Mouse (Mus musculus) left cerebral cortex, postnatal 25 days (tissue): ENCODE measurements around the gene Tmem63c. TPM values are rescaled to one million over a fixed set of nuclear protein-coding genes. Genes with fewer than 3 reads are reported as not detected.

Experiments used
- DNase-seq, 2 experiments: peaks; one replicate each; pipeline ENCODE4 v3.0.0; 2022; ENCODE audit warnings: low spot score in 2 of 2, mixed read lengths in 1 of 2
- intact Hi-C: fragments of 180-260 bp; cut with DNase I; formaldehyde crosslinking; loops from one replicate; pipeline ENCODE4 v1.15.1; 2025
- total RNA-seq, 2 experiments: library from RNA; stranded (reverse); gene quantifications; 2 replicates each; pipeline ENCODE4 v1.2.3; 2021

The Tmem63c gene
- 10 to 100 TPM; 42.0 to 45.8 TPM for total RNA-seq

DNA sequence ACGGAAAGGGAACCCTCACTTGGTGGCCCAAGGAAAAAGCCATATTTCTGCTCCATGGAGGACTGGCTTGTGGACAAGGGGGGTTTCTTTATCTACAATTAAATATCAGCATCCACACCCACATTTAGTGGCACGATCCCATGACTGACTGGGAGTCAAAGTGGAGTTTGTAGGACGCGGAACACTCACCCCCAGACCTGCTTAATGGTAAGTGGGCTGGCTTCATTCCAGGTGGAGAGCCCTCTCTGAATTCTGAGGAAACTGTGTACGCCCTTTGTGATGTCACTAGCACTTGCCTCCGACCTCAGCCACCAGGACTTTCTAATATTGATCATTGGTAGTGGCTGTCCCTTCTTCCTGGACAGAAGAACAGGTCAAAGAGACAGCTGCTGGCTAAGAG, at the start of gene Tmem63c:
Gene Tmem63c, plus strand, starts transcription at position 301 of the 400 bp plus-strand sequence.
- no peak for DNase-seq
- intact Hi-C loops, result no loop called here

DNA sequence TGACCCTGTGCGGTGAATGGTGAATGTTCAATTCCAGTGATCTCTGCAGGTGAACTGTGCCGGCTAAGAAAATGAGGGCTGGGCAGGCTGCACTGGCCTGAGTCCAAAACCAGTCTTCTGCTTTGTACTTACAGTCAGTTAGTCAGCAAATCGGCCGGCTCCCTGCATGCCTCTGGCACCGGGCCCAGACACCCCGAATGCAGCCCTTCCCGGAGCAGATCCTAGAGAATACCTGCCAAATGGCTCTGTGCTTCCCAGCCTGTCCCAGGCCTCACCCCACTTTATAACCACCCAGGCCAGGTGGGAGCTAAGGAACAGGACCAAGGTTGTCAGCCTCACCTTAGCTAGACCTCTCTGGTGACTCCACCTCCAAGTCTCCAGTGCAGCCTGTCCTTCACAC, 47.9 kb upstream of the Tmem63c start:
- intact Hi-C loops, result no loop called here
- DNase-seq, result peak; percentile 59 to 70

DNA sequence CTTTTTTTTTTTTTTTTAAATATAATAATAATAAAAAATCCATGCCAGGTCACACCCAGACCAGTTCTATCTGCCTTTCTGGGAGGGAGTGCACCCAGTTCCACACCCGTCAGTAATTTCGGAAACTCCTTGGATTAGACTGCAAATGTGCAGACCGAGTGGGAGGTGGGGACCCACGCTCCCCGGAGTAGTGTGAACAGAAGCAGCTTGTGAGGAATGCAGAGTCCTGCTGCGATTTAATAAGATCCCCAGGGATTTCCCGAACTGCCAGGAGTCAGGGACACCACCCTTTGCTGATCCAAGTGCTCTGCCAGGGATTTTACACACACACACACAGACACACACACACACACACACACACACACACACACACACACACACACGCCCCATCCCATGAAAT, 47.4 kb upstream of the Tmem63c start:
- intact Hi-C loops, result loop anchor here (2.0 kb wide), 1 partner anchor 27 kb away; the partner anchor contains the start of gene Cipc
- peak; percentile 71 to 89 for DNase-seq

DNA sequence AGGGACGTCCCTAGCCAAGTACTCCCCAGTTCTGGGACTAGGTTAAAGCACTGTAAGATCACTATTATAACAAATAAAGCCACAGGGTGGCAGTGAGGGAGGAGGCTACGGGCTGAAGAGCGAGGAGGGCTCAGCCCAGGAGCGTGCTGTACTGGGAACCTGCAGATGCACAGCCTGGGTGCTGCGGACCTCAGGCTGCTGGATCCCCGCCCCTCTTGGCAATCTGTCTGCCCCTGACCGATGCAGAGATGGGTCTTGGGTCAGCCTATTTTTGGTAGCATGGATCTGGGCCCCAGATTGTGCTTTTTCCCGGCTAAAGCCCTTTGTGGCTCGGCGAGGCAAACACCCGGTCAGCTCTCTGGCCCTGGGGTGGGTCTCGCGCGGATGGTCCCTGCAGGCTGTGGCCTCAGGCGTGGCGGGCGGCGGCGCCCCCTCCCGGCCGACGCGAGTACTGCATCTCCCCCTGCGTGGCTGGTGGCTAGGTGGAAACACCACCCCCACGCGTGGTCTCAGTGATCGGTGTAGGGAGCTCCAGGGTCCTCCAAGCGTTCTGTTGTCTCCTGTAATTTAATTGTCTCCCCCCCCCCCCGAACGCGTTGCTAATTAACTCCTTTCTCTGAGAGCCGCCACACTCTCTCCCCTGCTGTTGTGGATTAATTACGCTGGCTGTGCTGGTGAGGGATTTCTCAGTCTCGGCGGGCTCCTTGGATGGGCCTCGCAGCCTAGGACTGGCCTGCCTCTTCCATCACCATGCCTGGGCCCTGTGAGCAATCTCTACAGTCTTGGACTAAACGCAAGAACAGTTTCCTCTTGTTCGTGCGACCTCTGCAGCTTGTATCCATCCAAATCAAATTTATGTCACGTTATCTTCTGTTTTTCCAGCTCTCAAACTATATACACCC, 46.5 kb upstream of the Tmem63c start:
- intact Hi-C loops, result loop anchor here (2.0 kb wide), 1 partner anchor 28 kb away; the partner anchor contains the start of gene Cipc
- peak; percentile 64 to 66 for DNase-seq

DNA sequence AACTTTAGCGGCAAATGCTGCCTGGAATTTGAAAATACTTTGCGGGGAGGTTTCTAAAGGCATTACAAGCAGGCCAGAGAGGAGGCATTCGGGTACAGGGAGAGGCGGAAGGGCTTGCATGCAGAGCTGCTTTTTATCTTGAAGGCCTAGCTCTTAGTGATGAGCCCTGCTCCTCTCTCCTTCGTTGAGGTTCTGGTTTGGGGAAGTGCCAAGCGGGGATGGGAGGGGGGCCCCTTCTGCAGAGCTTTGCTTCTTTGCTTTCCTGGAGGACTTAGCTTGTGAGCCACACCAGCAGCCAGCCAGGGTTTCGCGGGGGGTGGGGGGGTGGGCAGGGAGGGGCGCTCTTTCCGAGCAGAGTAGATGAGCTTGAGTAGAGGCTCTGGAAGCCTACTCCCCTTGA, 45.4 kb upstream of the Tmem63c start:
- intact Hi-C loops, result loop anchor here (2.0 kb wide), 1 partner anchor 29 kb away; the partner anchor contains the start of gene Cipc
- DNase-seq, result no peak

DNA sequence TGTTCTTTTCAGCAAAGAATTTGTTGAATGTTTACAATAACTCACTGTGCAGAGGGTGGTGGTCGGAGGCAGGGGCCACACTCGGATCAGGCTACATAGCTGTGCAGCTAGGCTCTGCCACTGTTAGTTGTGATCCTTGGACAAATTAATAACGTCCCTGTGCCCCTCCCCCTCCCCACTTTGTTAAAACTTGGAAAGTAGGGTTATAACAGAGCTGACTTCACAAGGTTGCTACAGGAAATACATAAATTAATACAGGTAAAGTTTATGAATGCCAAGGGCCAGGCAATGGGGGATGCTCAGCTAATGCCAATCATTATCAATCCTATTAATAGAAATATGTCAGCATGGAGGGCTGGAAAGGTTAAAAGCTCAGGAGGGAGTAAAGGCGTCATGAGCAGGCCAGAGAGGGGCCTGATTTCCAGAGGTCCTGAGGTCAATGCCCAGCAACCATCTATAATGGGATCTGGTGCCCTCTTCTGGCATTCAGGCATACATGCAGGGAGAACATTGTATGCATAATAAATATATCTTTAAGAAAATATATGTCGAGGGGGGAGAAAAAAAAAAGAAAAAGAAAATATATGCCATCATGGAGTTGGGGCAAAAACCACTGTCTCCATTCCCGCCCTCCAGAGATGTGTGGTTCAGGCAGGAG, 44.5 kb upstream of the Tmem63c start:
- DNase-seq, result no peak
- intact Hi-C loops, result no loop called here

DNA sequence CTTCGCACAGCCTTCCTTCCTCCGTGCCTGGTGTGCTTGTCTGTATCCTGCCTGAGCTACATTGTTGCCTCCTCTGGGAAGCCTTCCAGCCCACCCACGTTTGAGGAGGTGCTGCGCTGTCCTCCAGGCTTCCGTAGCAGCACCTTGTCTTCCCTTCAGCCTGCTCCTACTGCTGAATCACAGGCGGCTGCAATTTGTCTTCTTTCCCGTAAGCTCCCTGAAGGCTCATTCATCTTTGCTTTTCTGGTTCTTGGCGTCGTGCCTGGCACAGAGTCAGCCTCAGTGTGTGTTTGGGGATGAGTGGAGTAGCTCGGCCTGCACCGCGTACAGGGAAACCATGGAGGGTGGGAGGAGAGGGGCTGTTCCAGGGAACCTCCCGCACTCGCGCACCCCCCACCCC, 43.3 kb upstream of the Tmem63c start:
- intact Hi-C loops, result no loop called here
- peak; percentile 80 to 96 for DNase-seq

DNA sequence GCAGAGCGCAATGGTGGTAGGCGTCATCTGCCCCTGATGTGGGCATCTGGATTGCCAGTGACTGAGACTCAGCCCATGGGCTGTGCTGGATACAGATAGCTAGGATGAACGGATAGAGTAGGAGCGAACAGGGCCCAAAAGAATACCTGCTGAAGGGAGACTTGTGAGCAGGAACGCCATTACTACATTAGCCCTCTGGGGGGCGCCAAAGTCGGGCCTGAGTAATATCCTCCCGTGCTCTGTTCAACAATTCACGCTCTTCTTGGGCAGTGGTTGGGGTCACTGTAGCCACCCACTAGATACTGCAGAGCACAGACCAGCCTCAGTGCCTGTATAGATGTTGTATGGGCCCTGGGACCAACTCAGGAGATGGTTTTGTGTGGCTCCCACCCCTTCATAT, 40.0 kb upstream of the Tmem63c start:
- DNase-seq, result no peak
- intact Hi-C loops, result loop anchor here (5.0 kb wide), 1 partner anchor 71 kb away; no protein-coding TSS in a partner anchor

DNA sequence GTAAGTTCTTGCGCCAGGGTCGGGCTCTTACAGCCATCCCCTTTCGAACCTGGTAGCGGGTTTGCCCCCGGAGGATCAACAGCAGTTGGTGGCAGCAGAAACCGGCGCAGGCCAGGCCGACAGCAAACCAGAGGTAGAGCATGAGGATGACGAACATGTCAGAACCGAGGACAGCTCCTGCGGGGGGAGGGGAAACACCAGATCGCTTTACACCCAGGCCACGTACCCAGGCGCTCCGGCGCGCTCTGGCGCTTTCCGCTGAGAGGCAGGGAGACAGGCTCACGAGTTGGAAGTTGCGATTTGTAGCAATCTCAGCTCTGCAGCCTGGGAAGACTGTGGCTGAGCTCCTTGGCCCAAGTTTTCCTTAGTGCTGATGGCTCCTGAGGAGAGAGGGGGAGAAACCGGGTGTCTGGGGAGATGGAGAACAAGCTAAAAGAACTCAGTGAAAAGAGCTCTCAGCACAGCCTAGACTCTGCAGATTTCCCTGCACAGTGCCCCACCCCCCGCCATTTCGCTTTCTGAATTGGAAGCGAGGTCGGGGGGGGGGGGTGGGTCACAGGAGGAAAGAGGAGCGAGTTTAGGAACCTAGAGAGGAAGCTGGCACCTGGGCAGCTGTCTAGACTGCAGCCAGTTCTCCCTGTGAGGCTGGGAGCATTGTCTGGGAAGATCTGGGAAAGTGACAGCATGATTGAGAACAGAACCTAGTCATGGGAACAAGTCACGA, 37.5 kb upstream of the Tmem63c start:
- intact Hi-C loops, result loop anchor here (5.0 kb wide), 1 partner anchor 69 kb away; no protein-coding TSS in a partner anchor
- peak; percentile 59 to 70 for DNase-seq

DNA sequence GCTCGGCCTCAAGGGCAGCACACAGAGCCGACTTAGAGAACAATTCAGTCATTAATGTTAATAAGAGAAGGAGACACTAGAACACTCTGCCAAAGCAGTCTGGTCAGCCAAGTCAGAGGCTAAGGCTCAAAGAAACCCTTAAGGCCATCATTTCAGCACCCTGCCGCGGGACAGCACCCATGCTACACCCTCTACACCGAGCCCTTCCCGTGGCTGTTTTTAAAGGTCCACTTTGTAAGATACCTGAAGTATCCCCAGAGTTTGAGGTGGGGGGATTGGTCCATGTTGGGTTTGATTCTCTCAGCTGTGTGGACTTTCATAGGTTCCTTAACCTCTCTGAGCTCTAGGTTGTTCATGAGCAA, 37.0 kb upstream of the Tmem63c start:
- intact Hi-C loops, result loop anchor here (5.0 kb wide), 1 partner anchor 68 kb away; no protein-coding TSS in a partner anchor

DNA sequence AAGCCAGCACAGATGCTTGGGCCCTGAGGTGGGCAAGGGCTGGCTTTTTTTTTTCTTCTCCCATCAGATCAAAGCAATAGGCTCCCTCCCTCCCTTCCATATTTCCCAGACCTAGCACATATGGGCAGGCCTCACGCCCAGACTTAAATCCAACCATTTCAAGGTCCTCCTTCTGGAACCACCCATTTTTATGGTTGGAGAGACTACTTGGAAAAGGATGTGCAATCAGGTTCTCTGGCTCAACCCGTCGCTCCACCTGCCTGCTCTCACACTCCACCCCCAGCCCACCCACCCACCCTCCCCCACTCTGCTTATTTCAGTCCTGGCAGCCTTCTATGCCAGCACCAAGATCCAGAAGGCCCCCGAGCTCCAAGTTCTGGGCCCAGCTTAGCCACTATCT, 34.6 kb upstream of the Tmem63c start:
- intact Hi-C loops, result loop anchor here (2.0 kb wide), 1 partner anchor 54 kb away; no protein-coding TSS in a partner anchor
- peak in 1 of 2 experiments; percentile 75 for DNase-seq

More for the DNA sequence above, 37.0 kb upstream of the Tmem63c start:
- no peak for DNase-seq

DNA sequence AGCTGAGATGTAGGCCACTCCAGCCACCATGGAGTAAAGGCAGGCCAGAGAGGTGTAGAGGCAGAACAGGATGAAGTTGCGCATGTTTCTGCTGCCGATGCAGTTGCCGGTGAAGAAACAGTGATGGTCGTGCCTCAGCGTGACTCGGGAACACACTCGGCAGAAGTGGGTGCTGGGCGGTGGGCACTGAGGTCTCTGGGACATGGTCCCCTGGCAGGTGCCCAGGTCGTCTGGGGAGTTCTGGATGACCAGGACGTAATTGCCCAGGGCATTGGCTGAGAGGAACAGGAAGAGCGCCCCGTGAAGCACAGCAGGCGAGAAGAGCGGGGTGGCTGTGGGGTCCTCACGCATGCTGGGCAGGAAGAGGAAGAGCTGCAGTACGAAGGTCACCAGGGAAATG, 32.9 kb upstream of the Tmem63c start:
- intact Hi-C loops, result no loop called here
- no peak for DNase-seq

DNA sequence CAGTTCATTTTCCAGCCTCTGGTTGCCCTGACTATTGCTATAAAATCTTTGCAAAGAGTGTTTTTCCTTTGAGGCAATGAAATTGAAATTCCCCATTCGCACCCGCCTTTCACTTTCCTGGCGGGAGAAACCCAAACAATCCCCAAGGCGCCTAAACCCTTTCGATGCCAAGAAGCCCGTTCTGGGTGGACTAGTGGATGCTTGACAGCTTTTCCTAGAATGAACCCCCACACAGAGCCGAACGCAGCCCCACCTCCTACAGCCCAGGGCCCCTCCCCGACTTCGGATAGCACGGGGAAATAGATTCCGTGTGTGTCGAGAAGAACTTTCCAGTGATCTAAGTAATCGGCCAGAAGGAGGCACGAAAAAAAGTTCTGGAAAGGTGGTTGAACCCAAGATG, 31.8 kb upstream of the Tmem63c start:
- intact Hi-C loops, result no loop called here
- peak in 1 of 2 experiments; percentile 57 for DNase-seq

DNA sequence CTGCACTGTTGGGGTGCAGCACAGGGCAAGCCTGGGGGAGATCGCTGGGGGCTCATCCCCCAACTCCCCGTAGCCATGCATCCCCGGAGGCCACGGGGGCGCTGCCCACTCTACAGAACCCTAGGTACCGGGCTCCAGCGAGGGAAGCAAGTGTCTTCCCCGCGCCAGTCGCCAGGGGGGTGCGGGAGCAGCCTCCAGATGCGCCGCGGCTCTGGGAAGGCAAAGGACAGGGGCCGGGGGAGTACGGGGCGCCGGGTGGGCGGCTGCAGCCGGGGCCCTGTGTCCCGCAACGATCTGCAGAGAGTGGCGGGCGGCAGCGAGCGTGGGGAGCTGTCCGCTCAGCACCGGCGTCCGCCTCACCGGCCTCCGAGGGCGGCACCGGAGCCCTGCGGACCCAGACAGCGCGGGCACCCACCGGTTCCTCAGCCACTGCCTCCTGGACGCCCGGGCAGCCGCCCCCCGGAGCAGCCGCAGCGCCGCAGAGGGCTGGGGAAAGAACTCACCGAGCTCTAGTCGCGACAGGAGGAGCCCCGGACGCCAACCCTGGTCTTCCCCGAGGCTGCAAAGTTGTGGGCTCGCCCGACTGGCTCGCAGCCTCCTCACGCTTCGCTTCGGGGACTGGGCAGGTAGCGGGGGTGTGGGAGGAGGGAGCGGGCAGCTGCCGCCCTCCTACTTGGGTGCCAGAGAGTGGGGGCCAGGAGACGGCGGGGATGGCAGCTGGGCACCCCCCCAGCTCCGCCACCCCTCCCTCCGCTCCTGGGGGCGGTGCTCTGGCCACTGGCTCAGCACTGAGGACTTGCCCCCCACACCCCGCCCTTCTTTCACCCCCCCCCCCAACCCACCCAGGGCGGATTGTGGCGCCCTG, 31.0 kb upstream of the Tmem63c start, which contains the start of gene Zdhhc22:
Gene Zdhhc22, minus strand, starts transcription at position 541 of the 865 bp plus-strand sequence.
- intact Hi-C loops, result loop anchor here (1.0 kb wide), 1 partner anchor 43 kb away; the partner anchor contains the start of gene Cipc

DNA sequence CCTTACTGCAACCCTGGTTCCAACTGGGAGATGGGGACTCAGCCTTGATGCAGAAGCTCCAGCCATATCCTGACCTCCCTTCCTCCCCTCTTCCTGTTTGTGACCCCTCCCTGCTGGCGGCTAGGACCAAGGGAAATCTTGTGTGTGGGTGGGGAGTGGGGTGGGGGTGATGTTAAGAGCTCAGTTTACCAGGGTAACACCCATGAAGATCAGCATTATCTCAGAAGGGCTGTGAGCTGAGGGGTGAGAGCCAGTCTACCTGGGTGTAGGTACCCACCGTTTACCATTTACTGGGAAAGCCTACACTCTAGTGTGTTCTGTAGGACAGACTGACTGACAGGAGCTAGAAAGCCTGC, 30.4 kb upstream of the Tmem63c start:
- no peak for DNase-seq
- intact Hi-C loops, result loop anchor here (1.0 kb wide), 1 partner anchor 43 kb away; the partner anchor contains the start of gene Cipc

More for the DNA sequence above, 31.0 kb upstream of the Tmem63c start, which contains the start of gene Zdhhc22:
- no peak for DNase-seq

DNA sequence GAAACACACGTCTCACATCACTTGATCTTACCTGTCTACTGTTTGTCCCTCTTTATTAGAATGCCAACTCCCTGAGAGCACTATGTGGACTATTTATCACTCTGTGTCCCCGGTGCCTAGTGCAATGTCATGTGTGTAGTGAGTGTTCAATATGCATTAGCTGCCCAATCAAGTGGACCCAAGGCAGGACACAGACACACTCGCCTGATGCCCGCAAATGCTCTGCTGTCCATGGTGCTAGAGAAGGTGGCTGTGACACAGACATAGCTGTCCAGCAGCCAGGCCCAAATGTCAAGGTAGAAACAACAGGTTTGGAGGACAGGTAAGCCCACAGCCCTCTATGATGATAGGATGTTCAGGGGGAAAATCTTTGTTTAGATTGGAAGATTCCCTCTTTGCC, 27.0 kb upstream of the Tmem63c start:
- DNase-seq, result no peak
- intact Hi-C loops, result no loop called here

DNA sequence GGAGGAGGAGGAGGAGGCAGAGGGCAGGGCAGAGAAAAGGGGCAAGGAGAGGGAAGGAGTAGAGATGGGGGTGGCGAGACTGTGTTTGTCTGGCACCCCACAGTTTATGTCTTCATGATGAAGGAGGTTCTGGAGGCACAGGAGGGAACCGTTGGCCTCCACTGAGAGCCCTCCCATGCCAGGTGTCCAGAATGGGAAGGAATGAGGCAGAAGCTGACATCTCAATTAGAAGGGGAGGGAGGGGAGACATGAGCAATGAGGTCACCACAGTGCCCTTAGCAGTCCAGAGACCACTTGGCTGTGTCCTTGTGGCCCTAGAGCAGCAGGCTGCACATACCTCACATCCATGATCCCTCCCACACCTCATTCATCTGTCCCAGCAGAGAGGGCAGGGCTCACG, 26.4 kb upstream of the Tmem63c start:
- DNase-seq, result no peak
- intact Hi-C loops, result no loop called here

DNA sequence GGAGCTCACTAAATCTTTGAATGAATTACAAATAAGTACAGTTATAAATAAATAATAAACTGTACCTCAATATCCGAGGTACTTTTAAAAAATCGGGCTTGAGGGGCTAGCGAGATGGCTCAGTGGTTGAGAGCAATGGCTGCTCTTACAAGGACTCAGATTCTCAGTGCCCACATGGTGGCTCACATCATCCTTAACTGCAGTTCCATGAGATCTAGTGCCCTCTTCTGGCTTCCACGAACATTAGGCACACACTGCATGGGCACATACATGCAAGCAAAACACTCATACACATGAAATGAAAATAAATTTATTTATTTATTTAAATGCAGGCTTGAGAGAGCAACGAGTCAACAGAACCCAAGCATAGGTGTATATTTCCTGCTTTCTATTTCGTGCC, 25.2 kb upstream of the Tmem63c start:
- DNase-seq, result no peak

DNA sequence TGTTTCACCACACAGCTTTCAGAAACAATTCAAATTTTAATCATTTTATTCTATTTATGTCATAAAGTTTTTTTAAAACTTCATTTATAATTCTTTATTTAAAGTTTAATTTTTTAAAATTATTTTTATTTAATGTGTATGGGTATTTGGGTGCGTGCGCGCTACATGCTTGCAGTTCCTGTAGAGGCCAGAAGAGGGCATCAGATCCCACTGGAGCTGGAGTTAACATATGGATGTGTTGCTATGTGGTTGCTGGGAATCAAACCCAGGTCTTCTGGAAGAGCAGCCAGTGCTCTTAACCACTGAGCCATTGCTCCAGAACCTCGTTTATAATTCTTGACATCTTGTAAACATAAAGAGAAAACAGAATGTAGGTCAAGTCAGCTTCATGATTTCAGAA, 22.4 kb upstream of the Tmem63c start:
- DNase-seq, result no peak
- intact Hi-C loops, result no loop called here

More for the DNA sequence above, 25.2 kb upstream of the Tmem63c start:
- intact Hi-C loops, result no loop called here
